Mouse (Mus musculus) 3134 (cell line): ENCODE results near the gene Sele.

Source experiments
- DNase-seq: peaks from one replicate; pipeline ENCODE4 v3.0.0-alpha.2; 2011; ENCODE audit warnings: low spot score; ENCODE audit not compliant: insufficient read length; ENCODE audit errors: extremely low read depth

Gene Sele

GRCm38 (mm10) chr1:164071111-164071510 is 23.1 kb downstream of the Sele start:
- no peak for DNase-seq

GRCm38 (mm10) chr1:164072001-164072400 is 24.0 kb downstream of the Sele start:
- no peak for DNase-seq

GRCm38 (mm10) chr1:164073091-164073490 is 25.1 kb downstream of the Sele start:
- DNase-seq = no peak

- DNase-seq = no peak
Measured at GRCm38 (mm10) chr1:164073803-164074202, 25.8 kb downstream of the Sele start.

GRCm38 (mm10) chr1:164074606-164075140 is 26.6 kb downstream of the Sele start:
- no peak for DNase-seq

GRCm38 (mm10) chr1:164075416-164075815 is 27.4 kb downstream of the Sele start:
- no peak for DNase-seq

GRCm38 (mm10) chr1:164076441-164076840 is 28.4 kb downstream of the Sele start:
- no peak for DNase-seq

GRCm38 (mm10) chr1:164077031-164077430 is 29.0 kb downstream of the Sele start:
- no peak for DNase-seq

- no peak for DNase-seq
Measured at GRCm38 (mm10) chr1:164078323-164078741, 30.3 kb downstream of the Sele start.

GRCm38 (mm10) chr1:164079091-164079490 is 31.1 kb downstream of the Sele start:
- no peak for DNase-seq

- no peak for DNase-seq
Measured at GRCm38 (mm10) chr1:164083046-164083445, 35.0 kb downstream of the Sele start.

- no peak for DNase-seq
Measured at GRCm38 (mm10) chr1:164086797-164087196, 38.8 kb downstream of the Sele start.

- no peak for DNase-seq
Measured at GRCm38 (mm10) chr1:164087872-164088271, 39.8 kb downstream of the Sele start.

- no peak for DNase-seq
Measured at GRCm38 (mm10) chr1:164096780-164097179, 48.7 kb downstream of the Sele start.

- no peak for DNase-seq
Measured at GRCm38 (mm10) chr1:164097911-164098310, 49.9 kb downstream of the Sele start.

GRCm38 (mm10) chr1:164098372-164098771 is 50.3 kb downstream of the Sele start:
- DNase-seq = no peak
